Mouse (Mus musculus) left cerebral cortex, adult 2 months (tissue): ENCODE data around the gene Svbp. TPM values are rescaled to one million over a fixed set of nuclear protein-coding genes. Genes with fewer than 3 reads are reported as not detected.

Experiments used
- DNase-seq, 2 experiments: peaks; one replicate each; pipeline ENCODE4 v3.0.0; 2021 to 2022; ENCODE audit warnings: low spot score in 2 of 2, mixed read lengths in 1 of 2; ENCODE audit errors: extremely low spot score in 1 of 2
- H3K27ac ChIP-seq: fragments of 200-600 bp; 2 replicates; pipeline ENCODE4 v1.8.1; 2022
- H3K4me3 ChIP-seq: fragments of 200-600 bp; 2 replicates; pipeline ENCODE4 v1.8.1; 2022
- CTCF ChIP-seq: fragments of 200-600 bp; IDR thresholded peaks from 2 replicates; pipeline ENCODE4 v1.8.1; 2022; ENCODE audit warnings: antibody characterized with exemption, mild to moderate bottlenecking, moderate library complexity
- intact Hi-C: fragments of 180-260 bp; cut with DNase I; formaldehyde crosslinking; loops from one replicate; pipeline ENCODE4 v1.15.1; 2025
- total RNA-seq, 2 experiments: library from RNA; stranded (reverse); gene quantifications; 2 replicates each; pipeline ENCODE4 v1.2.3; 2021

Svbp gene
- total RNA-seq, 2 experiments from 2014 or later, result 15.1 to 17.2 TPM

DNA sequence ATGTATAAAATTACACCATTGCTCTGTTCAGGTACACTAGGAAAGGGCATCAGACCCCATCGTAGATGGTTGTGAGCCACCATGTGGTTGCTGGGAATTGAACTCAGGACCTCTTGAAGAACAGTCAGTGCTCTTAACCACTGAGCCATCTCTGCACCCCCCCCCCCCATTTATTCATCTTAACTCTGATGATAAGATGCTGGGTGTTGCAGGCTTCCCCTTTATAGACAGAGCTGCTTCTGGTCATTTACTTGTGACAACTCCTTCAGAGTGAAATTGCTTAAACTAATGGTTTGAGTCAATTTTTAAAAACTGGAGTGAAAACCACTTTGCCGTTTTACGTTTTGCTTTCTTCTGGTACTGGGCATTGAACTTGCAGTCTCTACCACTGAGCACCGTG lies 2.3 kb upstream of the Svbp start:
- intact Hi-C loops, result loop anchor here (10.0 kb wide), 1 partner anchor 548 kb away; no protein-coding TSS in a partner anchor
- Histone ChIP-seq H3K27ac (no peak overlapping the region), H3K4me3 (no peak overlapping the region)
- TF ChIP-seq CTCF, result no peak
- no peak for DNase-seq

DNA sequence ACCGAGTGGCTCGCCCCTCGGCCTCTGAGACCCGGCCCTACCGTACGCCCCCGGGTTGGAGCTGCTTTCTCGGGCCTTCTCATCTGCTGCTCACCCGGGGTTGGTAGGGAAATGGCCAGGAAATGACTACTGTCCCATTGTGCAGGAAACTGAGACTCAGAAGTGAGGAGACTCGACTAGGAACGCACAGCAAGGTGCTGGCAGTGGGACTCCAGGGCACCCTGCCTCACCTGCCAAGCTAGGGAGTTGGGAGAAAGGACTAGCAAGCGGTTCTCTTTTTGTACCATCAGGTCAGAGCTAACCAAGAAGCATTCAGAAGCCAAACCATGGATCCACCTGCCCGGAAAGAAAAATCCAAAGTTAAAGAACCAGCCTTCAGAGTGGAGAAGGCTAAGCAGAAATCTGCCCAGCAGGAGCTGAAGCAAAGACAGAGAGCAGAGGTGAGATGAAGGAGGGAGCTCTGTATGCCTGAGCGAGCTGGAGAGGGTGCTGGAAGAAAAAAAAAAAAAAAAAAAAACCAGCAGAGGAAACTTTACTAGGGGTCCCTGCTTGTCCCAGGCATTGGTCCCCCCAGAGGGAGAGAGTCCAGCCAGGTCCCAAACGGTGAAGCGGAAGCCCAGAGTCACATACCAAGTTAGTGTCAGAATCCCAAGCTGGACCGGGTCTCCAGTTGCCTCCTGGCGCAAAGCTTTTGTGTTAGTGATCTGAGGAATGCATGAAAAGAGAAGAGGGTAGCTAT lies 645 bp downstream of the Svbp start:
- Histone ChIP-seq H3K4me3 (peak overlapping the region; percentile 85), H3K27ac (peak overlapping the region; percentile 70)
- TF ChIP-seq CTCF, result no peak
- no peak for DNase-seq
- intact Hi-C loops, result loop anchor here (10.0 kb wide), 1 partner anchor 551 kb away; no protein-coding TSS in a partner anchor

DNA sequence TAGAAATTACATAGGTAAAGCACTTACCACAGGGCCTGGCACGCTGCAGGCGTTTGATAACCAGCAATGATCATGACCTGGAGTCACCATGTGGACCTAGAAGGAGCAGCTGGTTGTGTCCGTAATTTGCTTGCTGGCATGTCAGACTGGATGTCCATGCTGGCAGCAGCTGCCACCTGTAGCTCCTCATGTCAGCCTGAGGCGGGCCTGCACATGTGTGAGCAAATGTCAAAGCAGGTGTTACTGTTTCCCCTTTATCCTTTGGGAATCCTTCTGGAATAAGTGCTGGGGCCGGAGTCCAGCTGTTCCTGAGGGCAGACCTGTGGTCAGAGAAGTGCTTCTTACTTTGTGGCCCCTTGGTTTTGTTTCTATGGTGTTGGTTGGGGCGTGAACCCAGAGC lies 3.0 kb downstream of the Svbp start:
- intact Hi-C loops, result loop anchor here (10.0 kb wide), 1 partner anchor 553 kb away; no protein-coding TSS in a partner anchor
- TF ChIP-seq CTCF, result no peak
- no peak for DNase-seq
- Histone ChIP-seq H3K27ac (no peak overlapping the region), H3K4me3 (no peak overlapping the region)

DNA sequence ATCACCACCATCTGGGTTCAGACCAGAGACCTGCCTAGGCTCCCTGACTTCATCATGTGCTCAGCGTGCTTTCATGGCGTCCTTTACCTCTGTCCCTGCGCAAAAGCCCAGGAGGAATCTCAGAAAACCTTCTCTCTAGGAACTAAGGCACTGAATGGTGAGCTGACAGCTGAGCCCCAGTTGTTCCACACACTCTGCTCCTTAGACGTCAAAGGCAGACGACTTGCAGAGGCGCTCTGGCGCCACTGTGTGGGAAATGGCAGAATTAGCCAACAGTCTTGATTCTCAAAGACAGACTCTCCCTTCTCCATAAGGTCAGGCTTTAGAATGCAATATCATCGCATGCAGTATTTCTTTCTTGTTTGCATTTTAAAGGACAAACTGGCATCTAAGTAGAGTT lies 9.6 kb downstream of the Svbp start:
- peak; percentile 88 for TF ChIP-seq CTCF
- intact Hi-C loops, result loop anchor here (1.0 kb wide), 2 partner anchors 30 to 199 kb away; partner anchors contain the start of gene Zfp691
- DNase-seq, result peak; percentile 45 to 64
- Histone ChIP-seq H3K4me3 (no peak overlapping the region), H3K27ac (no peak overlapping the region)

DNA sequence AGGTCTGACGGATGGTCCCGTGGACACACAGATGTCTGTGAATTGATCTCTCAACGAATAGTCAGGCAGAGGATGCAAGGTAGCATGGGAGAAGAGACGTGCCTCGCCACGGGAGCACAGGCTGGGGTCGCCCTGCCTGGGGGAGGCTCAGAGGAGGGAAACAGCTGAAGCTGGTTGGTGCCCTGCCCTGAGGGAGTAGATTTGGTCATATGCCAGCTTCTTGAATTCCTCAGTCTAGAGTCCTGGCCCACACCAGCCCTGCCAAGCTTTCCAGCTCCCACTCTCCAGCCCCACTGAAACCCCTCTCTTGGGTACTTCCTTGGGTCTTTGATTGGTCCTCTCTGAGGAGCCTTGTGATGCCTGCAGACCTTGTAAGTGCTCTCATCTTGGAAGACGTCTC lies 21.6 kb downstream of the Svbp start:
- intact Hi-C loops, result no loop called here
- no peak for TF ChIP-seq CTCF
- Histone ChIP-seq H3K4me3 (no peak overlapping the region), H3K27ac (no peak overlapping the region)
- no peak for DNase-seq

DNA sequence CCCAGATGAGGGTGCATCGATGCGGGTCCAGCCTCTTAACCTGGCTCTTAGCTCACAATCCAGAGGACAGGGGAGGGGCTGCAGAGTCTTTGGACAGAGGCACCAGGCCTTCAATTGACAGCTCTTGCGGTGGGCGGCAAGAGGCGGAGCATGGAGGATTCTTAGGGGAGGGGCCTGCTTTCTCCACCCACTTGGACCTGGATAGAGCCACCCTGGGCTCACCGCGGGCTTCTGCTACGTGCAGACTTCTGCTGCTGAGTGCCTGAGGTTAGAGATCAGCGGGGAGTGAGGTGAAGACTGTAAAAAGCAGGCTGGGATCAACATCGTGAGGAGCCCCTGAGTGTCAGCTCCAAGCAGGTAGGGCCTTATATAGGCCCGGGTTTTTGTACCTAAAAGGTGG lies 23.1 kb downstream of the Svbp start, which contains the start of gene Tmem269:
Tmem269 (minus strand) TSS at position 49 of the 400 bp plus-strand sequence.
- TF ChIP-seq CTCF, result no peak
- intact Hi-C loops, result no loop called here
- DNase-seq, result no peak
- Histone ChIP-seq H3K4me3 (no peak within 1 kb of the TSS), H3K27ac (no peak within 1 kb of the TSS)

DNA sequence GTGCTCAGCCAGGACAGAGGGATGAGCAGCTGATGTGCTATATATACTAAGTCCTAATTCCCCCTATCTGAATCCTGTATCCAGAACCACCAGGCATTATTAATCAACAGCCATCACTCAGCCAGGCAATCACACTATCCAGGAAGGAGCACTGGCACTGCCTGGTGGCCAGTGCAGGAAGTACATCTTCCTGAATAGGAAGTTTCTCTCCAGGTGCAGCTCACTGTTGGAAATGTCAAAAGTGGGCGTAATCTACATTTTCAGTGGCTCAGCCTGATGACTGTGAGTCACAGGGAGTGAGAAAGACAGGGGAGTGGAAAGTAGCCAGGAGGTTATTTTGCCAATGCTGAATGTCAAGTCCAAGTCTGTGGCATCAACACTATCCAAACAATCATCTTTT lies 28.6 kb downstream of the Svbp start:
- Histone ChIP-seq H3K4me3 (no peak overlapping the region), H3K27ac (no peak overlapping the region)
- TF ChIP-seq CTCF, result peak; percentile 67
- DNase-seq, result peak in 1 of 2 experiments; percentile 40
- intact Hi-C loops, result no loop called here

DNA sequence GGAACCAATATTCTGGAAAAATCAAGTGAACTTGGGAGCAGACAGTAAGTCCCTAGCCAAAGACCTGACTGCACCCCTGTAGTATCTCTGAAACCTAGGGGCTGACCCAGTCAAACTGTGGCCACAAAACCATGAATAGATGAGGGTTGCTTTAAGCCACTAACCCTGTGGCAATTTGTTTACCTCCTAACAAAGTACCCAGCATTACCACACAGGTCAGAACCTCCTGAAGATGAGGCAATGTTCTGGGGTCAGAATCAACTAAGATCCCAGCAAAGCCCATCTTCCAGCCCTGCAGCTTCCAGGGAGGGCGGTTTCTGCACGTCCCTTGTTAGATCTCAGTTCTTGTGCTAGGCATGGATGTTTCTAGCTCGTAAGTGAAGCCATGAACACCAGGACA lies 29.4 kb downstream of the Svbp start:
- no peak for TF ChIP-seq CTCF
- intact Hi-C loops, result no loop called here
- H3K27ac ChIP-seq, result no peak overlapping the region
- DNase-seq, result no peak
- no peak overlapping the region for H3K4me3 ChIP-seq

DNA sequence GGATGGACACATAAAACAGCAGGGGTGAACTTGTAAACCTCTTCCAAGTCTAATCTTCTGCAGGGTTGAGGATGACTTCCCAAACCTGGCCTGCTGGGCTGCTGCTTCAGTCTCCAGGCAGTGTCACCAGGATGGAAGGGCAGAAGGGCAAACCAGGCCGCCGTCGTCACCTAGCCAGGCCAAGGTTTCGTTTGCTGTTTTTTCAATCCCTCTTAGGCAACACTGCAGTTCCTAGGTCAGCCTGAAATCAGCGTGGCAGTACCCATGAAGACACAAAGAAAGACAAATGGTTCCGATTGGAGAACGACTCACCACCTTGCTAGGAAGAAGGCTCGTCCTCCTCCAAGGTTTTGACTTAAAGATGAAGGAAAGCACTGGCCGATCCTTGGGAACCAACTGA lies 30.6 kb downstream of the Svbp start:
- Histone ChIP-seq H3K4me3 (no peak overlapping the region), H3K27ac (no peak overlapping the region)
- DNase-seq, result no peak
- intact Hi-C loops, result no loop called here
- TF ChIP-seq CTCF, result no peak

DNA sequence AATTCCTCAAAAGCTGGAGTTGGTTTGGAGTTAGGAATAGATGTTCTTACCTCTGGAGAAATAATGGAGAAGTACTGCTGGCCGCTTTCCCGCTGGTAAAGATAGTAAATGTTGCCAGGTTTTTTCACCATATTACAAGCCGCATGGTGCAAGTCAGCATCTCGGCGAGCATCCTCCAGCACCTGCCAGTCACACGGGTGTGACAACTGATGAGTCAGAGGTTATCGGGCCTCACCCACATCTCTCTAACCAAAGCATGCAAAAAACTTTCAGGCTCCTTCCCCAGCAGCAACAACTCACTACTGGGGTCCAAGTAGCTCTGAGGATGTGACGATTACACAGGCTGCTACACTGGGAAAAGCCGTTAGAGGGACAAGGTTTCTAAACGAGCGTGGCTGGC lies 31.6 kb downstream of the Svbp start:
- intact Hi-C loops, result no loop called here
- no peak for DNase-seq
- H3K4me3 ChIP-seq, result no peak overlapping the region
- no peak overlapping the region for H3K27ac ChIP-seq
- no peak for TF ChIP-seq CTCF

DNA sequence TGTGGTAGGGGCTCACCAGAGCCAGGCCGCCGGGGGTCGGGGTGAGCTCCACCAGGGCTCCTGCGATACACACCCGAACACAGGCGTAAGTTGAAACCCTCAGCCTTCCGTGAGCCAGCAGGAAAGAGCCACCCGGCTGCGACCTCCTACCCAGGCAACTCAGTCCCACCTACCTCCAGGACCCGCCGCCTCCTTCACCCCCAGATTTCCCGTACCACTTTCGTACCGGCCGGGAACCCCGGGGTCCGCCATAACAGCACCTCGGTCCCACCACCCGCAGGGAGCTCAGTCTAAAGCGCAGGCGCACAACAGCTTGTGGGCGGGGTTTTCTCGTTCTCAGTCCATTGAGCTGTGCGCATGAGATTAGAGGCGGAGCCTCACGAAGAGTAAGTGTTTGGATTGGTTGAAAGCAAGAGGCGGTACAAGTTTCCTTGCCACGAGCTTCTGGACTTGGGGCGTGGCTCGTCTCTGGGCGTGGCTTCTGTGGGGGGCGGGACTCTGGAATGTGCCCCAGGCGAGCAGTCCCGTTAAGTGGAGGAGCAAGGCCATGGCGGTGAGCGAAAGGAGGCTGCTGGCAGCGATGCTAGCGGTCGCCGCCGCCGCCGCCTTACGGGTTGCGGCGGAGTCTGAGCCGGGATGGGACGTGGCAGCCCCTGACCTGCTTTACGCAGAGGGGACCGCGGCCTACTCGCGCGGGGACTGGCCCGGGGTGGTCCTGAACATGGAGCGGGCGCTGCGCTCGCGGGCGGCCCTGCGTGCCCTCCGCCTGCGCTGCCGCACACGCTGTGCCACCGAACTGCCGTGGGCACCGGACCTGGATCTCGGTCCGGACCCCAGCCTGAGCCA lies 37.5 kb downstream of the Svbp start, which contains the start of the genes AU022252 and P3h1:
AU022252 (minus strand) TSS at position 303 of the 846 bp plus-strand sequence.
P3h1 (plus strand) TSS at position 506 of the 846 bp plus-strand sequence.
- H3K27ac ChIP-seq, result peak within 1 kb of the TSS; percentile 70
- no peak for TF ChIP-seq CTCF
- DNase-seq, result peak; percentile 96 to 97
- intact Hi-C loops, result no loop called here
- H3K4me3 ChIP-seq, result peak within 1 kb of the TSS; percentile 76
